Mouse (Mus musculus) natural killer cell, adult 2 months (primary cell): ENCODE measurements around the gene Sept9.

Experiments used
- DNase-seq, 2 experiments: peaks; one replicate each; pipeline ENCODE4 v3.0.0; 2022; ENCODE audit warnings: low spot score in 2 of 2

Sept9 gene

DNA sequence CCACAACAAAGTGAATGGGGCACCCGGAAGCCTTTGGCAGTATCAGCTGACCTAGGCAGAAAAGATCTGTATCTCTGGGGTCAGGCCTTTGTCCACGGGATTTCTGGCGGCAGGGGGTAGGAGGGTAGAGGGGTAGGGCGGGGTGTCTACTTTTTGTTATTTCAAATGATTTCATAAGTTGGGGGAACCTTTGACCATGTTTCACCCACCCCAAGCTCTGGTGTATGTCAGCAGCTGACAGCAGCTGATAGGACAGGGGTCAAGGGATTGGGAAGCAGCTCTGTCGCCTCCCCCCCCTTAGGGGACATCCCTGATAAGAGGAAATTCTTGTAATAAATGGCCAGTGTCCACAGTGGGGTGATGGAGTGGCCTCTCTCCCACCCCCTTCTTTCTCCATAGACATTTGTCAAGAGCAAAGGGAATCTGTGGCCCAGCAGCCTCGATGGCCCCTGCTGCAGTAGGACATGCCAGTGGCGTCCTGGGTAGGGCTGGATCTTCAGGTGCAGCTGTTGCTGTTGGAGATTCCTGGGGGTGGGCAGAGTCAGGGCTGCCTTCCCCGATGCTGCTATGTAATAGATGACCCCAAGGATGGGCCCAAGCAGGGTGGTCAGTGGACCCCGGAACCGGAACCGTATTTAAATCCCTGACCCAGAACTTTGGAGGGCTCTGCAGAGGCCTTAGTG, 145.0 kb downstream of the Sept9 start:
- DNase-seq: no peak

DNA sequence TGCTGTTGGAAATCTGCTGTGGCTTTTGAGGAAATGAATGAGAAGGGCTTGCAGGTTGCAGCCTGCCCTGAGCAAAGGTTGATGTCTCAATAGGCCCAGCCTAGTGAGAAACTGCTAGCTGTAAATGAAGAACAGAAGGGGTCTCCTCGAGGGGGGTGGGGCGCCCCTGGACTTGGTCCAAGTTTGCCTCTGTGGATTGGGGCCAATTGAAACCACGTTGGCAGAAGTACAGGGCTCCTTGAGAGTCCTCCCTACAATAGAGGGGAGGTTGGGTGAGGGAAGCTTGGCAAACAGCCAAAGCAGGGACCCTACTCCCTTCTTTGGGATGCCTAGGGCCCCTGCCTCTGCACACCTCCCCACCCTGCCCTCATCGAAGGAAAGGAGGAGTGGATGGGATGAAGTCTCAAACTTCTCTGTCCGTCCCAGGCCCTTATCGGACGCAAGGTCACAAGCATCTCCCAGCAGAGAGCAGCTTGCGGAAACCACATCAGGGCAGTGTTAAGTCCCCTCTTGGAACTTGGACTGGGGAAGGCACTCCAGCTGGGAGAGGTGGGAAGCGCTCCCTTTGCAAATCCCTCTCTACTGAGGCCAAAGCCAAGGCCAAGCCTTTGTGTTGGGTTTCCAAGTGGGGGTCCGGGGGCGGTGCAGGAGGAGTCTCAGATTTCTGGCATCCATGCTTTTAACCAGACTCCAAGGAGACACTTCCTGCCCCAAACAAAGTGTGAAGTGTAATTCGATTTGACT, 145.7 kb downstream of the Sept9 start:
- DNase-seq: no peak

DNA sequence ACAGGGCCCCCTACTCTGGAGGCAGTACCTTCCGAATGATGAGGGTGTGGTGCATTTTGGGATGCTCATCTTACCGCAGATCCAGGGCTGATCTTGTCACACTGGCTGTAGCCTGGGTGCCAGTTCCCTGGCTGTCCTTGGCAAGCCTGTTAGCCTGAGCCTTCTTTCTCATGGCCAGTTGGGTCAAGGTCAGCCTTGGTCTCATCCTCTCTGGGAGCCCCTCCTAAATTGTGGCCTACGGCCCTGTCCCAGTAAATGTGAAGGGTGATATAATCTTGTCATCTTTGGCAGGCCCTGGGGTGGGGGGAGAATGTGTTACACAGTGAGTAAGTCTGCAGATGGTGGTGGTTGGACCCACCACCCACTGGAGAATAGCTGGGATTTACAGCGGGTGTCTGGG, 147.8 kb downstream of the Sept9 start:
- no peak for DNase-seq

DNA sequence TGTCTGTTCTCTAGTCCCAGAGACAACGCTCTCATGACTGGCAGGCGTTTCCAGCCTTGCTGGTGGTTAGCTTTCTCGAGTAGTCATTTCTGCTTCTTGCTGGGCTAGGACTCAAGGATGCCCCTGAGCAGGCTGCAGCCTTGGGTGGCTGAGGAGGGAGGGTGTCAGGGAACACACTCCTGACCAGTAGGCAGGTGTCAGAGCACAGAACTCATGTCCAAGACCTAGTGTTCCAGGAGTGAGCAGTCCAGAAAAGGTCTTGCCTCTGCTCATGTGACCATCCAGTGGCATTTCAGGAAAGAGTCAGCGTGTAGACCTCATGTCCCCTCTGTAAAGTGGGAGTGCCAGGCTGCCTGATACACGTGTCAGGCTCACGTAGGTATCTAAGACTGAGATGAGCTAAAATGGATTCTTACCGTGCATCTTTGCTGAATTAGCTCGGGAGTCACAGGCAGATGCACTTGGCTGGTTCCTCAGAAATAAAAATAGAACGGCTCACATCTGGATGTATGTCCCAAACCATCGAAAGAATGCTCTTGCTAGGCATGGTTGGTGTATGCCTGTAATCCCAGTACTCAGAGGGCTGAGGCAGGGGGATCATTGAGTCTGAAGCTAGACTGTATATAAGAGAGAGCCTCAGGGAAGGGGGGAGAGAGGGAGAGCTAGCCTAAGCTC, 149.1 kb downstream of the Sept9 start:
- no peak for DNase-seq

DNA sequence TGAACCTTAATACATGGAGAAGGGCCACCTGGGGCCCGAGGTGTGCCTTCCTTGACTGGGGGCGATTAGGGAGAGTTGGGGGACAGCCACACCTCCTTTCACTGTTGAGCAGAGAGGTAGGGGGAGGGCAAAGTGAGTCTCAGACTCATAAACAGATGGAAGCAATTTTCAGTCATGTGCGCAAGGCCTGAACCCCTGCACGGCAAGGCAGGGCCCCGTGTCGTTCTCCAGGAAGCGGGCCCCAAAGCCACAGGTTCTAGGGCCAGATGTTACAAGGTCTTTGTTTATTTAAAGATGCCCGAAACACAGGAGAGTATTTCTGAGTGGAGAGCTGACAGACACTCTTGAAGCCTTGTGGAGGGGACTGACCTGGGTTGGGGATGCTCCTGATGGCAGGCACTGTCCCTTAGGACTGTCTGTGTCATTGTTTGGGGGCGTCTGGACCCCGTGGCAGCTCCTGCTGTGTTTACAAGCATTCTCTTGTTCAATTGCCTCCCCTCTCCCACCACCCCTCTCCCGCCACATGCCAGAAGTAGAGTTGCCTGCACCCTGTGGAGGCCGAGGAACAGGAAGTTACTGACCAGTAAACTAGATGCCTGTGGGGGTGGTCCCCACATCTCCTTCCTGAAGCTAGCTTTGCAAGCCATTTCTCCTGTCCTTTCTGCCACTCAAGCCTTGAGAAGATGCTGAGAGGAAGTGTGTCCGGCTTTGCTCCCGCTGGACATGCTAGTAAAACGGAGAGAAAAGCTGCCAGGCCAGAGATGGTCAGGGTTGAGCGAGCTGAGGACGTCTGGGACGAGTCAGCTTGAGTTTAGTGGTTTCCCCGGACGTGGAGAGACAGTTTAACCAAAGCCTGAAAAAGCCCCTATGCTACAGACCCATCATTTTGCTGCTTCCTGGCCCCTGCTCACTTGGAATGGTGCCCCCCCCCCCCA, 150.2 kb downstream of the Sept9 start:
- peak; percentile 47 to 53 for DNase-seq

DNA sequence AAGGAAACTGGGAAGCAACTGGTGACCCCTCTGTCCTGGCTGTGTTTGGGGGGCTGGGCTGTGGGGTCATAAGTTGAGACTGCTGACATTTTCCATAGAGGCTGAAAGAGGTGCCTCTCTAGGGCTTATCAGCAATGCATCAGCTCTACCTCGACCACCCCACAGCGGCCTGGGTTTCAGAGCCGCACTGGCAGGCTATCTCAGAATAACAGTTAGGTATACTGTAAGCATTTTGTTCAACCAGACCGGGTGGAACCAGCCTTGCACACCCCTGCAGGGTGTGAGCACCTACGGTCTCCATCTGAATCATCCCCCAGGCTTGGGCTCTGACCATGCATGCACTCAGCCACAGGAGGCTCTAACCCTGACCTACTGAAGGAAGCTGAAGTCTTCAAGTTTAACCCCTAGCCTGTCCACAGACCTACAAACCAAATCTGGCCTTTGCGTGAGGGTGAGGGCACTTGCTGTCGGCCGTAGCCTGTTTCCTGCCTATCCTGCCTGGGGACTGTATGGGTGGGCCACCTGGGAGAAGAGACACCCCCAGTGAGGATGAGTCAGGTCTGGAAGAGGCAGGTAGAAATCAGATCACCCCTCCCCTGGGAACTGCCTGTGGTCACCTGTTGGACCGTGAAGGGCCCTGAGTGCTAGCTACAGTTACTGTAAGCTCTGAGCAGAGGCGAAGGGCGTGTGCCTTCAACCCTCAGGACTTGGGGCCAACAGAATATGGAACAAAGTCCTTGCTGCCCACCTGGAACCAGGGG, 151.2 kb downstream of the Sept9 start:
- DNase-seq: peak in 1 of 2 experiments; percentile 23

DNA sequence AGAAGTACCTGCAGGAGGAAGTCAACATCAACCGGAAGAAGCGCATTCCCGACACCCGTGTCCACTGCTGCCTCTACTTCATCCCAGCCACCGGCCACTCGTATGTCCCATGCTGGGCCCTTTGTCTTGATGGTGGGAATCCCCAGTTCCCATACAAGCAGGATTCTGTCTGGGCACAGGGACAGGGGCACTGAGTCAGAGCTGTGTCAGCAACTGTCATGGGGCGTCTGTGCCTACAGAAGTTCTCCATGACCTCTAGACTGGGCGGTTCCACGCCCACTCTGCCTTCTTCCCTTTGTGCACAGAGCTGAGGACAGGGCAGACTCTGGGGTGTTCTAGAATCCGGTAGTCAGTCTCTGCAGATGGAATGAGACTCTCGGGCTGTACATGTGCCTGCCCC, 153.7 kb downstream of the Sept9 start:
- DNase-seq: no peak

DNA sequence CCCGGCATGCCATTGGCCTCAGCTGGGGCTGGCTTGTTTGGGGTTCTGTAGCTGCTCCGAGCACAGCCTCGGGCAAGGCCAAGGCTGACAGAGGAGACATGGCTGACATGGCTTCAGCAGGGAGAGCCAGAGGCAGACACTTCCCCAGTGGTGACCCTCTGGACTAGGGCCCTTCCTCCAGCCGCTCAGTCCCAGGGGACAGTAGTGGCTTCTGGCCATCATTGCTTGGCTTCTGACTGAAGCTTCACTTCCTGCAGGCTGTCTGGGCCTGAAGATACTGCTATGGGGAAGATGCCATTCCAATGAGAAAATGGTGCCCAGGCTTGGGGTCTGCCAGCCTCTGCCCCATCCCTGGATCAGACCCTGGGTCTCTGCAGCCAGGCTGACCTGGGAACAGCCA, 154.6 kb downstream of the Sept9 start:
- no peak for DNase-seq

DNA sequence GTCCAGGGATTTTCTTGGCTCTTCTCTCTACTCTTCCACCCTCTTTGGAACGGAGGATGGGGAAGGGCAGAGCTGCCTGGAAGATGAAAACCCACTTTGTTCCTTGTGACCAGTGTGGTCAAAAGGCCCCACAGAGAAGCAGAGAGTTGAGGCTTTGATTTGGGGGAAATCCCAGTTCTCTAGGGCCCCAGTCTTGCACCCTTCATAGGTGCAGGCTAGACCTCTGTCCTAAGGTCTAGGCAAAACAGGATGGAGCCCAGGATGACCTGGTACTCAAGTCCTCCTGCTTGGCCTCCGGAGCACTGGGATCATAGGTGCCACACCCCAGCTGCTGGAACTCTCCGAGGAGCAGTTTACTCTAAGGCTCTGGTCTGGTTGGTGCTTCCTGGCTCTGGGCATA, 157.5 kb downstream of the Sept9 start:
- DNase-seq: no peak

DNA sequence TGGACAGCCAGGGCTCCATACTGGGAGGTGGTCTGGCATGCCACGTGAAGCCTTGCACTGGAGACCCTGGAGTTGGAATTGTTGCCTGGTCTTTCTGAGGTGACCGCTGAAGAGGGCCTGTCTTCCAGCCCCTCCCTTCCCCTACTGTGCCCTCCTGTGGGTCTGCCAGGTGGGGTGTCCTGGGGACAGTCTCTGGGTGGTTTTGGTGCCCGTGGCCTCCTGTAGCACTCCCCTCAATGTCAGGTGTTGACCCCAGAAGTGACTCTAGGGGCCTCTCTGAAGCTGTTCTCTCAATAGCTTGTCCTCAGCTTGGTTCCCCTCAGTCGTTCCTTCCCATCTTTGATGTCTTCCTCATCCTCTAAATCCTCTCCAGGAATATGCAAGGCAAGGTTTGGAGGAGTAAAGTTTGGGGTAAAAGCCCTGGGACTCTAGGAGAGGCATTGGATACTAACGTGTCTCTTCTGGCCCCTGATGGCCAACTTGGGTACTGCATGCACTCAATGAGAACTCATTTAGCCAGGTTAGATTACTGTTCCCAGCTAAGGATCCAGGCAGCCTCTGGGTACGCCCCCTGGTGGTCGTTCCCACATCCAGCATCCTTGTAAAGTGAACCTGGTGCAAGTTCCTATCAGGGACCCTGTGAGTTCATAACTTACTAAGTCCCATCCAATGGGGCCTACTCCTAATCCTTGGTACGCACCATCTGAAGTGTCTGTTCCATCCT, 158.6 kb downstream of the Sept9 start:
- DNase-seq: peak; percentile 88 to 92

DNA sequence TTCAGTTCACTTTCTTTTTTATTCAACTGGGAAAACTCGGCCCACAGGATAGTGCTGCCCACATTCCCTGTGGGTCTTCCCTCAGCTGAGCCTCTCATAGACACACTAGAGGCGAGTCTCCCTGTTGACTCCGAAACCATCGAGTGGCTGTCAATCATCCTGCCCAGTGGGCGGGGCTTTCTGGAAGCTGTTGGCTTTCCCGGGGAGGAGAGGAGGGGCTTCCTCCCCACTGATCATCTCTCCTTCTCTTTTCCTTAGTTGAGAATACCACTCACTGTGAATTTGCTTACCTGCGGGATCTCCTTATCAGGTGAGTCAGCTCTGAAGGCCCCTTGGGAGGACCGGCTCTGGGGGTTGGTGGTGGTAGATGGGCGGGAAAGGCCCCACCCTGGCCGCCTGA, 159.7 kb downstream of the Sept9 start:
- no peak for DNase-seq

DNA sequence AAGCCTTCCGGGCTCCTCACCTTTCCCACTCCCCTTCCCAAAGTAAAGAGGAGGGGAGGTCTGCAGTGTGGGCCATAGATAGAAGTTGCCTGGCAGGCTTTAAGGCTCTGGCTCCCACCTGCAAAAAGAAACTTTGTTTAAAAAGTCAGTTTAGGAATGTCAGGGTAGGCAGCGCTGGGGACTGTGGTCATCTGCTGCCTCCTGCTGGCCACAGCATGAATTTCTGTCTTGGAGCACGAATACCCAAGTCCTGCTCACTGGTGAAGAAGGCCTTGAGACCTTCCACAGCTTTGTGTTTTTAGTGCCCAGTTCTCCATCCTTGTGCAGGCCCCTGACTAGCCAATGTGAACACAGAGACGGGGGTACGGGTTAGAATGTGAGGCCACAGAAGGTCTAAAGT, 160.4 kb downstream of the Sept9 start:
- peak; percentile 62 to 75 for DNase-seq

DNA sequence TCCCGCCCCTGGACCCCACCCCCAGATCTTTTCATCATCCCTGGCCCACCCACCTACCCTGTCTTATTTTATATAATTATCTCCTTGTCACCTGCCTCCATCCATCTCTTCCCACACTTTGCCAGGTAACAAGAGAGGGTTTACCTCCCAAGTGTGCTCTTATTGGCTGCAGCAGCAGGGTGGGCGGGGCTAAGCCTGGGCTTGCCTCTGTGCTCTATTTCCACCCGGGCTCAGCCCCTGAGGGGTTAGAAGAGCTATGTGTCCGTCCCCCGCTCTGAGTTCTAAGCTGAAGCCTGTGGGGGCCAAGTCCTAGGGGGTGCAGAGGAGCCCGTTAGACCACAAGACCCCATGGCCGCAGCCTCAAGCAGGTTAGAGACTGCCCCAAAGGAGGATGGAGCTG, 161.1 kb downstream of the Sept9 start:
- no peak for DNase-seq

DNA sequence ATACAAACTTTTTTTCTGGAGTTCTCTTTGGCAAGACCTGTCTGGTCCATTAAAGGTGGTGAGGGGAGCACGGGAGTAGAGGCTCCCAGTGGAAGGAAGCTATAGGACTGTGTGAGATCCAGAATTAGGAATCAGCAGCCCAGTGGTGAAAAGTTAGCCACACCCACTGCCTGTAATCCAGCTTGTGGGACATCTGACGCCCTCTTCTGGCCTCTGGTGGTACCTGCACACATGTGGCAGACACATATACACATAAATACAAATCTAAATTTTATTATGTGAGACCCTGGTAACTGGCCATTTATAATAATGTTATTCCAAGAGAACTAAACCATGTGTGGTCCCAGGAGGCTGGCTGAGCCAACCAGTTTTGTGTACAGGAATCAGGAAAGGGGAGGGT, 162.8 kb downstream of the Sept9 start:
- DNase-seq: no peak

DNA sequence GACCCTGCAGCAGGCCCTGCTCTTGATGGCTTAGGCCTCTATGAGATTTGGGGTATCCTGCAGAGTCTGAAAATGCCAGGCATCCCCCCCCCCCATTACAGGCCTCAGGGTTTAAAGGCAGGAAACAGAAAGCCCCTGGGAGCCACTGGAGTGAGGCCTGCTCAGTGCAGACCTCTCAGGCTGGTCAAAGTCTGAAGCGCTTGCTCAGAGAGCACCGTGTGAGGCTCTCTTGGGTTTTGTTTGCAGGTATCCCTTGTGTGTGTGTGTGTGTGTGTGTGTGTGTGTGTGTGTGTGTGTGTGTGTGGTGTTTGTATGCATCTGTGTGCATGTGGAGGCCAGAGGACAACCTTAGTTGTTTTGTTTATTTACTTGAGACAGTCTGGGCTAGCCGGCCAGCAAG, 164.5 kb downstream of the Sept9 start:
- no peak for DNase-seq

DNA sequence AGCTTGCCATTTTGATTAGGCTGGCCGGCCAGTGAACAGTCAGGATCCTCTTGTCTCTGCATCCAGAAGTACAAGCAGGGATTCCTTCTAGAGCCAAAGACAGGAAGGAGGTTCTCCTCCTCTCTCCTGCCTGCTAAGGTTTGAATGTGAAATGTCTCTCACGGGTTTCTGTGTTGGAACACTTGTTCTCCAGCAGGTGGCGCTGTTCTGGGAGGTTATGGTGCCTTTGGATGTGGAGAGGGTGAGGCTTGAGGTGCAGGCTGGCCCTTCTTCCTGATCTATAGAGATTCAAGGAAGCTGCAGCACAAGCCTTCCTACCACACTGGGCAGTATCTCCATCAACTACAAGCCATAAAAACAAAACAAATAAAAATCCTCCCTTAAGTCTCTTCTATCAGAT, 167.0 kb downstream of the Sept9 start:
- DNase-seq: no peak

DNA sequence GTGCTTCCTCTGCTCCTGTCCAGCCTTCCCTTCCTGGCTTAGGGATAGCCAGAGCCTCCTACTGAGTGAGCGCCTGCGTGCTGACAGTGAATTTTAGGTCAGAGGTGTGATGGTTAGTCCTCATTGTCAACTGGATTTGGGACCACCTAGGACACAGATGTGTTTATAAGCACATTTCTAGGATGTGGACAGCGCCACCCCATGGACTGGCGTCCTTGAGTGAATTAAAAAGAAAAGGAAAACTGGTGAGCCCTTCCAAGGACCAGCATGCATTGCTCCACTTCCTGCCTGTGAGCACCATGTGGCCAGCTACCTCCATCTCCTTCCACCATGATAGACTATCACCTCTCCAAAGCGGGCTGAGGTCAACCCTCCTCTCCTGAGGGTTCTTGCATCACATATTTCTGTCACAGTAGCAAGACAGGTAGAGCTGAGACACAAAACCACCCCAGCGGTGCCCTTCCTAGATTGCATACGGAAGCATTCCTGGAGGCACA, 167.4 kb downstream of the Sept9 start:
- DNase-seq: no peak

DNA sequence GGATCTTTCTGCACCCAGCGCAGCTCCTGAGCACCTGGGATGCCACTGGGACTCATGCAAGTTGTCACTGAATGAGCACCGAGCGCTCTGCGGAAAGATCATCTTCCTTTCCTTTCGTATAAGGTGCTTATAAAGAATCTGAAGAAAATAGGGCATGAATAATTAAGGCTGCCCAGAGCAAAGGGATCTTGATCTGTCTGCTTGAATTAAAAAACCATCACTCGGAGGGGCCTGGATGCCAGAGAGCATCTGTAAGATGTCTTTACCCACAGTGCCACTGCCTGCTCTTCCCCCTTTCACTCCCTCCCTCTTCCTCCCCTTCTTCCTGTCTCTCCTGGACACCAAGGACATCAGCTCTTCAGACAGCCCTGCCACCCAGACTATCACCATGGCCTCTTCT, 168.5 kb downstream of the Sept9 start:
- DNase-seq: no peak

DNA sequence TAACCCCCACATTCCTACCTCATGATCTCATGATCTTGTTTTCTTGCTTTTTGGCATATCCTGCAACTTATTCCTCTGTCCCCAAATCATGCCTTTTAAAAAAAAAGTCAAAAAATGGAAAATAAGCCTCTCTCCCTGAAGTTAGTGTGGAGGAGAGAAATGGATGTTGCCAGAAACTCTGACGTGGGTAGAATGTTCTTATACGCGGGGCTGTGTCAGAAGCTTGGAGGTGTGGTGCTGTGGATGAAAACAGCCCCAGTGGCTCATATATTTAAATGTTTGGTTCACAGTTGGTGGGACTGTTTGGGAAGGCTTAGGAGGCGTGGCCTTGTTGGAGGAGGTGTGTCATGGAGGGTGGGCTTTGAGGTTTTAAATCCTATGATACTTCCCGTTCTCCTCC, 169.9 kb downstream of the Sept9 start:
- DNase-seq: no peak

DNA sequence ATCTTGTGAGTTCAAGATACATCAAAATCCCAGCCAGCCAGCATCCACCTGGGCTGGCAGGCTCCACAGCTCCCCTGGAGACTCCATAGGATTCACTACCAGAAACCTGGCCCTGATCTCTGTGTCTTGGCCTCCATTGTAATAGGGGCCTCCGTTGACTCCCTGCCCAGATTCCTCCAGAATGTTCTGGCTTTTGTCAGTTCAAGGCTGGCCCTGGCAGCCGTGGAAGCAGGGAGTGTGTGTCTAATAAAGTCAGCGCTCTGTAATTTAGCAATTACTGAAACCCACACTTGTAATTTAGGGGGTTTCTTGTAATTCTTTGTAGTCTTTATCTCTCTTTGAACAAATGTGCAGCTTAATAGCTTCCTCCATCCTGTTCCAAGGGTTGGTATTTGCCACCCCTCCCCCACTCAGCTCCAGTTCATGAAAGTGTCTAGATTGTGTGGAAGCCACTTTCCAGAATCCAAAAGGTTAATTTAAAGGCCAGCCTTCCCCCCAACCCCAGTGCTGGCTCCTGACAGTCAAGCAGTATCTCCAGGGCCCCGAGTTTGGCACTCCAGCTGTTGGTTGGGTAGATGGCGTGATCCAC, 170.9 kb downstream of the Sept9 start:
- DNase-seq: no peak
